Mouse (Mus musculus) neural tube, embryonic 14.5 days (tissue): ENCODE results near the gene Tmem56. TPM values are rescaled to one million over a fixed set of nuclear protein-coding genes. Genes with fewer than 3 reads are reported as not detected.

Source experiments
- ATAC-seq: fragments of 200-750 bp; cut with Nextera tagmentation; 2 replicates; pipeline ENCODE4 v1.8.0; 2017; ENCODE audit warnings: low read depth, mild to moderate bottlenecking, moderate TSS enrichment, moderate library complexity
- H3K27ac ChIP-seq: fragments of 300-500 bp; sonication (generic); 2 replicates; pipeline ENCODE4 v1.5.1; 2014; ENCODE audit warnings: low read depth, mild to moderate bottlenecking, control low read depth, low read length, moderate library complexity, mixed read lengths
- H3K27me3 ChIP-seq: fragments of 300-500 bp; sonication (generic); 2 replicates; pipeline ENCODE4 v1.6.1; 2014; ENCODE audit warnings: low read length; ENCODE audit not compliant: control insufficient read depth, insufficient read depth
- H3K36me3 ChIP-seq: fragments of 300-500 bp; sonication (generic); 2 replicates; pipeline ENCODE4 v1.6.1; 2014; ENCODE audit warnings: low read length, mixed read lengths; ENCODE audit not compliant: control insufficient read depth, insufficient read depth
- H3K4me1 ChIP-seq: fragments of 300-500 bp; sonication (generic); 2 replicates; pipeline ENCODE4 v1.6.1; 2014; ENCODE audit warnings: low read length; ENCODE audit not compliant: control insufficient read depth, insufficient read depth
- H3K4me2 ChIP-seq: fragments of 300-500 bp; sonication (generic); 2 replicates; pipeline ENCODE4 v1.6.1; 2014; ENCODE audit warnings: mild to moderate bottlenecking, low read depth, low read length, control low read depth
- H3K4me3 ChIP-seq: fragments of 300-500 bp; sonication (generic); 2 replicates; pipeline ENCODE4 v1.5.1; 2014; ENCODE audit warnings: low read depth, low read length, control low read depth, mixed read lengths
- H3K9ac ChIP-seq: fragments of 300-500 bp; sonication (generic); replicated peaks from 2 replicates; pipeline ENCODE4 v1.6.1; 2014; ENCODE audit warnings: low read depth, mild to moderate bottlenecking, control low read depth, low read length, mixed read lengths
- H3K9me3 ChIP-seq: fragments of 300-500 bp; sonication (generic); 2 replicates; pipeline ENCODE4 v1.6.1; 2016; ENCODE audit warnings: low read length; ENCODE audit not compliant: control insufficient read depth
- WGBS: fragments of 180-500 bp; shearing (Covaris S2); extraction: QIAGEN DNeasy Blood & Tissue Kit; methylation state at CpG from one replicate; pipeline ENCODE4 v1.1.7; 2014; 5-methylcytosine and 5-hydroxymethylcytosine counted together
- polyA plus RNA-seq: library from polyadenylated mRNA; unstranded; fragments of >200 nt; fragmentation: Nextera tagmentation; extraction: Ambion mirVana; gene quantifications from 2 replicates; pipeline ENCODE4 v1.2.1, GENCODE M21; 2014

Gene Tmem56
- polyA plus RNA-seq, 1 experiment from 2014 or later = 5.5 TPM

DNA sequence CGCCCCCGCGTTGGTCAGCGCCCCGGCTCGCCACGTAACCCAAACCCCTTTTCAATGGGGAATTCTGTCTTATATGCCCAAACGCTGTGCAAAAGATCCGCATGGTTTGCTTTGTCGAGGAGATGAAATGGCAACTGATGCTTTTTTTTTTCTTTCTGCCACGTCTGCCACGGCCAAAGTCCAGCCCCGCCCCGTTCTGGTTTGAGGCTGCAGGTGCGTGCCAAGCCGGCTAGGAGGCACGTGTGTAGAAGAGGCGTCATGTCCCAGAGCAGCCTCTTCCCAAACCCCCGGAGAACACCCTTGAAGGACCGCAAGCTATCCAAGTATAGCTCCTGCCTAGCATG lies 19.7 kb downstream of the Tmem56 start:
- no peaks in the 10 kb centered on the region for H3K9me3 ChIP-seq
- 2% methylated on average over 20 of the region's 20 CpGs for WGBS
- ATAC-seq = peak; percentile 38; the same call in 1 of the 2 replicates
- H3K4me3 ChIP-seq = peak overlapping the region; percentile 73
- H3K9ac ChIP-seq = peak overlapping the region; percentile 87
- H3K36me3 ChIP-seq = no peaks in the 10 kb centered on the region
- no peaks in the 10 kb centered on the region for H3K4me1 ChIP-seq
- peak overlapping the region; percentile 89 for H3K4me2 ChIP-seq
- peak overlapping the region; percentile 62; the same call in 1 of the 2 replicates for H3K27ac ChIP-seq
- H3K27me3 ChIP-seq = peaks cover 21% of the 10 kb centered on the region

DNA sequence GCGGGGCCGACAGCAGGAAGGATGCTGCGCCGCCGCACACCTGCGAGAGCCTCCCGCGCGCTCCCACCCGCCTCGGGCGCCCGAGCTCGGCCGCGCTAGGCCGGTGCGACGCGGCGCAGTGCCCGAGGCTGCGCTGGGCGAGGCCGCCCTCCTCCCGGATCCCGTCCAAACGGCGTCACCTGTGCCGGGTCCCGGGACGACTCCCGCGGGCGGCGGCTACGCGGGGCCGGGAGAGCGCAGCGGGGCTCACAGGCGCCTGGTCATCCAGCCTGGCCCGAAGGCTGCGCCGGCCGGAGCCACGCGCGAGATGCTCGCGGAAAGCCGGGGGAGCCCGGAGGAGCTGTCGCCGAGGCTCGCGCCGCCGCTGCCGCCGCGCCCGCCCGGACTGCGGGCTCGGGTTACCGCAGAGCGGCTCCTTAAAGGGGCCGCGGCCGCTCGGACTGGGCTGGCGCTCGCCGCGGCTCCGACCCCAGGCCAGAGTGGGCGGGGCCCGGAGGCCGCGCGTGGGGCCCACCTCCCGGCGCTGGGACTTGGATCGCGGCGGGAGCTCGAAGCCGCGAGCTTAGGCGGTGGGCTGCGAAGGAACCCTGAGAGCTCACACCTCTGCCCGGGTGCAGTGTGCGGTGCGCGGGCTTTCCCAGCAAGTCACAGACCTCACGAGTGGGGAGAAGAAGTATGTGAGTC lies 20.2 kb downstream of the Tmem56 start:
- Histone ChIP-seq H3K4me1 (no peaks in the 10 kb centered on the region), H3K27ac (peak overlapping the region; percentile 62; the same call in 1 of the 2 replicates), H3K4me3 (peak overlapping the region; percentile 73), H3K9me3 (no peaks in the 10 kb centered on the region), H3K36me3 (no peaks in the 10 kb centered on the region), H3K27me3 (peaks cover 21% of the 10 kb centered on the region), H3K9ac (peak overlapping the region; percentile 87), H3K4me2 (peak overlapping the region; percentile 89)
- under 1% methylated on average over 78 of the region's 97 CpGs for WGBS
- peak; percentile 92 for ATAC-seq

DNA sequence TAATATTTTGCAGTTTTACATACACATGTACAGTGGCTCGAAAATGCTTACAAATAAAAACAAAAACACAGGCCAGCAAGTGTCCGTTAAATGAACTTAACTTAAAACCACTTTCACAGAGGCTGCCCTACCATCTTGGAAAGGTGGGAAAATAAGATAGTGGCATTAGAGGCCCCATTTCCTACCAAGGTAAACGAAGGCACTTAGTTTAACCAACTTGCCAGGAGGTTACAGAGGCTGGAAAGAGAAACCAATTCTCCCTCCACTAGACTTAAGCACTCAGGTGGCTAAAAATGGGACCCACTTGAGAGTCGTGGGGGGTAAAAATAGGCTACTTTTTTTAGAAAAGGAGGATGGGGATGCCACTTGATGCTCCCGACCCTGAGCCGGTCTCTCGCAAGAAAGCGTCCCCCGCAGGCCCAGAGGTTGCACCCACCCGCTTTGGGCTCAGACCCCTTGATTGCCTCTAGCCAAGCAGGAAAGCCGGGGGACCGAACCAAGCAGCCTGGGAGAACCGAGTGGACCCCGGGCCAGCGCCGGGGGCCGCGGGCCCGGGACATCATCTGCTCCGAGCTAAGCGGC lies 20.9 kb downstream of the Tmem56 start:
- ATAC-seq = no peak; the same call in 1 of the 2 replicates
- WGBS = 10% methylated on average over 21 of the region's 21 CpGs
- peak overlapping the region; percentile 87 for H3K9ac ChIP-seq
- H3K27ac ChIP-seq = no peak overlapping the region
- H3K4me1 ChIP-seq = no peaks in the 10 kb centered on the region
- no peaks in the 10 kb centered on the region for H3K36me3 ChIP-seq
- H3K4me3 ChIP-seq = peak overlapping the region; percentile 73
- H3K27me3 ChIP-seq = peaks cover 21% of the 10 kb centered on the region
- H3K4me2 ChIP-seq = peak overlapping the region; percentile 89
- H3K9me3 ChIP-seq = no peaks in the 10 kb centered on the region

DNA sequence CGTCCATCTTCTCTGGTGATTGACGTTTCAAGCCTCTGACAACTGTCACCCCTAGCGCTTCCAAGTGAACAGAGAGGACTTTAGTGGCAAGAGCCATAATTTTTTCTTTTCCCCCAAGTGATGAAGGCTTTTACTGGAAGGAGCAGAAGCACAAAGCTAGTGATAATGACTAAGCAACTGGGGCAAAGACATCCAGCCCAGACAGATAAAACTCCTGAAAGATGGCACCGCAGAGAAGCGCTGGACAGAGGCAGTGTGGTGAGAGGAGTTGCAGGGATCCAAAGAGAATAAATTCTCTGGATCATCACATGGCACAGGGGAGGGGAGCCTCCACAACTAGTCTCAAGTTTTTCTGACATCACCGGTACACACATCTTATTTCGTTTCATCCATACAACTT lies 21.6 kb downstream of the Tmem56 start:
- Histone ChIP-seq H3K9me3 (no peaks in the 10 kb centered on the region), H3K9ac (no peak overlapping the region), H3K27ac (no peak overlapping the region), H3K4me2 (no peak overlapping the region), H3K36me3 (no peaks in the 10 kb centered on the region), H3K27me3 (peaks cover 21% of the 10 kb centered on the region), H3K4me3 (no peak overlapping the region), H3K4me1 (no peaks in the 10 kb centered on the region)
- 76% methylated on average over 7 of the region's 7 CpGs for WGBS
- ATAC-seq = no peak

DNA sequence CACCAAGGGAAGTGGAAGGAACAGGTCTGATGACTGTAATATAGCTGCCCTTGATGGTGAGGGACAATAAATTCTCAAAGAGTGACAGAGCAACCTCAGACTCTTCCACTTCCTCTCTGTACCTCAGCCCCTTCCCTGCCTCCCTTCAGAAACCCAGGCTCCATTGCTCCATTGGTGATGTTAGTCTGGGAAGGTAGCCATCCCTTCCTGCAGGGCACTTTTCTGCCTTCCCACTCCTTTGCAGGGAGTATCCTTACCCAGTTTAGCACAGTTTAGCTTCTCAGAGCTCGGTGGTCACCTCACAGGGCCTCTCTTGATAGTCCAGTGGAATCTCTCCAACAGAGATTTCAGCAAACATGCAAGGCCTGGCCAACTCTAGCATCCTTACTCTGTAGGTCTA lies 22.1 kb downstream of the Tmem56 start:
- no peak for ATAC-seq
- H3K9me3 ChIP-seq = no peaks in the 10 kb centered on the region
- peaks cover 21% of the 10 kb centered on the region for H3K27me3 ChIP-seq
- H3K4me1 ChIP-seq = no peaks in the 10 kb centered on the region
- no peaks in the 10 kb centered on the region for H3K36me3 ChIP-seq
- WGBS = 74% methylated on average over 1 of the region's 1 CpGs
- H3K9ac ChIP-seq = no peak overlapping the region
- H3K4me3 ChIP-seq = no peak overlapping the region
- no peak overlapping the region for H3K27ac ChIP-seq
- H3K4me2 ChIP-seq = no peak overlapping the region

DNA sequence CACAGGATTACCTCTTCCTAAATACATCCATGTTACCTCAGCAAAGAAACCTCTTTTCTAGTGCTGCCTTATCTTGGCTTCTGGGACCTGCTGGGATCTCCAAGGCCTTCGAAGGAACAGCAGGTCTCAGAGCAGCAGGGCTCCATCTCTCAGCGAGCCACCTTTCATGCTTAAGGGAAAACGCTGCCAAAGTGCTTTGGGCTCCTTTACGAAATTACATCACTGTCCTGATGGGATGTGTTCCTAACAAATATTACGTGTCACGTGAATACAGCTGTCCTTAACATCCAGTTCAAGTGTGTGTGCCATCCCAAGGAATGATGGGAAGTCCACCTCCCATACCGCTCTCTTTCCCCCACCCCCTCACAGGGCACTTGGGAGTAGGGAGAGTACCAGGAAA lies 22.9 kb downstream of the Tmem56 start:
- H3K27me3 ChIP-seq = peaks cover 20% of the 10 kb centered on the region
- 83% methylated on average over 7 of the region's 7 CpGs for WGBS

DNA sequence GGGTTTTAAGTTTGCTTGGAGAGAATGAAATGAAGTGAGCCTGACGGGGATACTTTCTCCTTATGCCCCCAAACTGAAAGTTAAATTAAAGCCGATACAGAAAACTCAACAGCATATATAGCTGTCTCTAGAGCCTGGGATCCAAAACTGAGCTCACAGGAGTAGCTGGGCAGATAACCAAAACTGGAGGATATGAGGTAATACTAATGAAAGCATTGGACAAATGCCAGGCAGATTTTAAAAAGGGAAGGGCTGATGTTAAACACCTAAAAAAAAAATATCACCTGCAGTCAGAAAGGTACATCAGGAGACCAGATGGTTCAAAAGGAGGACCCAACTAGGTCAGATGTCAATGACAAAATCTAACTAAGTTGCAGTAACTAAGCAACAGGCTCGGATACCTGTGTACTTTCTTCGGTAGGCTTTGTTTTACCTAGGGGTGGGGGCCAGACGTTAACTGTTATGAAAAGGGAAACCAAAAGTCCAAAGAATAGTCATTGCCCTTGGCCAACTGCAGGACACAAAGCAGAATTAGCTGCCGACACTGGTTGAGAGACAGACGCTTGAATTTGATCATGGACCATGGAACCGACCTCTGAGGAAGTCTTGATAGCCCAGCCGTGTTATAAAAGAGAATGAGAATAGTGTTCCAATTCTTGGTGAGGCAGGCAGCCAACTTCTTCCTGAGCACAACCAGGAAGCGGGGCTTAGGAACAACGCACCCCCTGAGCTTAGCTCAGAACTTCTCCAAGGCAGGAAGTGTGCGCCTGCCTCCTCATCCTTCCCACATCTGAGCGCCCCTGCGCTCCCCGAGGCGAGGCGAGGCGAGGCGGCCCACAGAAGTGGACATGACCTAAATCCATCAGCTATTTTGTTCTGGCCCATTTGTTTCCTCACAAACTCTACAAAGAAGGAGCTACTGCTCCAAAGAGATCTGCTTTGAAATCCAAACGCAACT lies 24.1 kb downstream of the Tmem56 start:
- H3K4me3 ChIP-seq = no peak overlapping the region
- H3K27ac ChIP-seq = no peak overlapping the region
- no peaks in the 10 kb centered on the region for H3K4me1 ChIP-seq
- H3K9ac ChIP-seq = no peak overlapping the region
- peaks cover 15% of the 10 kb centered on the region for H3K27me3 ChIP-seq
- H3K4me2 ChIP-seq = no peak overlapping the region
- no peaks in the 10 kb centered on the region for H3K9me3 ChIP-seq
- ATAC-seq = no peak
- no peaks in the 10 kb centered on the region for H3K36me3 ChIP-seq
- 80% methylated on average over 20 of the region's 20 CpGs for WGBS

More for the DNA sequence above, 22.9 kb downstream of the Tmem56 start:
- H3K27ac ChIP-seq = no peak overlapping the region
- ATAC-seq = no peak
- no peak overlapping the region for H3K4me2 ChIP-seq
- H3K9me3 ChIP-seq = no peaks in the 10 kb centered on the region
- H3K4me1 ChIP-seq = no peaks in the 10 kb centered on the region
- H3K4me3 ChIP-seq = no peak overlapping the region
- no peak overlapping the region for H3K9ac ChIP-seq
- no peaks in the 10 kb centered on the region for H3K36me3 ChIP-seq

DNA sequence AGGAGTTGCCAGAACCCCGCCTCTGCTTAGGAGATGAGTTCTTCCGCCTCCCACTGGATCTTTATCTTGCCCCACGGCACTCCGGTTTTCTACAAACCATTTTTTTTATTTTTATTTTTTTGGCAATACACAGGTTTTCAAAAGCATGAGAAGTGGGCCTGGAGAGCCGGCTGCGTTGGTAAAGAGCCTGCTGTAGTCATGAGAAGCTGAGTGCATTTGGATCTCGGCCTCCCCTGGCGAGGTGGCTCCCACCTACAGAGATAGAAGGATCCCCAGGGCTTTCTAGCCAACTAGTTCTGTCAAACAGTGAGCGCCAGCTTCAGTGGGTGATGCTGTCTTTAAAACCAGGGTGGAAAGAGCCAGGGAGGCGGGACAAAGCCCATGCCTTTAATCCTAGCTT lies 25.5 kb downstream of the Tmem56 start:
- ATAC-seq = no peak

More for the DNA sequence above, 25.5 kb downstream of the Tmem56 start:
- H3K4me2 ChIP-seq = no peak overlapping the region
- H3K9me3 ChIP-seq = no peaks in the 10 kb centered on the region
- H3K9ac ChIP-seq = no peak overlapping the region
- H3K36me3 ChIP-seq = no peaks in the 10 kb centered on the region
- no peak overlapping the region for H3K4me3 ChIP-seq
- H3K27ac ChIP-seq = no peak overlapping the region
- peaks cover 11% of the 10 kb centered on the region; the same call in 1 of the 2 replicates for H3K27me3 ChIP-seq
- WGBS = 84% methylated on average over 10 of the region's 10 CpGs
- no peaks in the 10 kb centered on the region for H3K4me1 ChIP-seq
